Mouse (Mus musculus) thymus, adult 18-20 months (tissue): ENCODE measurements around the gene Ubap2l.

ENCODE experiments used
- DNase-seq, 2 experiments: peaks; one replicate each; pipeline ENCODE4 v3.0.0; 2022; ENCODE audit warnings: mixed read lengths in 2 of 2

The Ubap2l gene

DNA sequence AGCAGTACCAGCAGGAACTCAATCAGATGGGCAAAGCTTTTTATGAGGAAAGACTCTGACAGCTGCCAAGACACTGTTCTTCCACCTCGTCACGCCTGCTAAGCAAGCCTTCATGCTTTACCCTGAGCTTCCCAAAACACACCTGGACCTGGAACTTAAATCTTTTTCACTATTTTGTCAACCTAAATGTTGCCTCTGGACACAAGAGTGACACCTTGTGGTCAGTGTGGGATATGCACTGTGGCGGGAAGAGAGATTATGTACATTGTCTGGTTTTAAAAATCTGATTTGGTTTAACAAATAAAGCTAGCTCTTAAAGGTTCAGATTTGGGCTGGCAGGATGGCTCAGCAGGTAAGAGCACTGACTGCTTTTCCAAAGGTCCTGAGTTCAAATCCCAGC lies 13.1 kb upstream of the Ubap2l start:
- DNase-seq: no peak

DNA sequence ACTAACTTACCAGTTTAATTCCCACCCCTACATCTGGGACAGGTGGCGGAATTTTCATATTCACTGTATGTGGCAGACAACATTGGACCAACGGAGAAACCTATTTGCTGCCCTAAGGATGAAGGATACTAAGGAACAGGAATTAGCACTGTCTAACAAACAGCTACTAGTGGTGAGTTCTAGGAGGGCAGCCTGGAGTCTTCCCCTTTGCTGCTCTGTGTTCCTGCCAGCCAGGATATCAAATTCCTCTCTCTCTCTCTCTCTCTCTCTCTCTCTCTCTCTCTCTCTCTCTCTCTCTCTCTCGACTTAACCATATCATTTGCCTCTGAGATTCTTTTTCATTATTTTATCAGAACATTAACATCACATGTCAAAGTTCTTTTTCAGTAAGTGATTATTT lies 12.0 kb upstream of the Ubap2l start:
- no peak for DNase-seq

DNA sequence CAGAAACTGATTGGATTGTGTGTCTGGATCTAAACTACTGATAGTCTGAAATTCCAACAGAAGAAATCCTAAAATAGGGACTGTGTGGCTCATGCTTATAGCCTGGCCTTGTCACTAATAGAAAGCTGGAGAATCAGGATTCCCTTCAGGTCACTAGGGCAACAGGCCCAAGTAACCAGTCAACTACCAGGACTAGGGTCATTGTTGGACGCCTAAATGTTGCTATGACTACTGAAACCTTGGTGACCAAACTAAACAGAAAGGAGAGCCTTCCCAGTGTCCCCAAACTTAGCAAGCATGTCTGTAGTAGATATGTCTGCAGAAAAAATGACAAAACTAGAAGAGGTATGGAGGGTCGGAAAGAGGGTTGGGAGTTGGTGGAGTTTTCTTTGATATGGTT lies 10.1 kb upstream of the Ubap2l start:
- DNase-seq: no peak

DNA sequence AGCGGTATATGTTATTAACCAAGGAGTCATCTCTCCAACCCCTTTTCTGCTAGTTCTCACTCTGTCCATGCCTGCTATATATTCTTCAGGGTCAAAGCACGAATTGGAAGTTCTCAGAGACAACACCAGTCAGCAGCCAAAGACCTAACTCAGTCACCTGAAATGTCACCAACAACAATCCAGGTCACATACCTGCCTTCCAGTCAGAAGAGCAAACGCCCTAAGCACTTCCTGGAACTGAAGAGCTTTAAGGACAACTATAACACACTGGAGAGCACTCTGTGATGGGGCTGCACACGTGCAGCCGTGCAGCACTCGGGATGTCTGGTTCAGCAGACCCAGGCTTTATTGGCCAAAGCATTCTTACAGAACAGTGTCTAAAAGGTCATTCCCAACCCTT lies 9.1 kb upstream of the Ubap2l start:
- no peak for DNase-seq

DNA sequence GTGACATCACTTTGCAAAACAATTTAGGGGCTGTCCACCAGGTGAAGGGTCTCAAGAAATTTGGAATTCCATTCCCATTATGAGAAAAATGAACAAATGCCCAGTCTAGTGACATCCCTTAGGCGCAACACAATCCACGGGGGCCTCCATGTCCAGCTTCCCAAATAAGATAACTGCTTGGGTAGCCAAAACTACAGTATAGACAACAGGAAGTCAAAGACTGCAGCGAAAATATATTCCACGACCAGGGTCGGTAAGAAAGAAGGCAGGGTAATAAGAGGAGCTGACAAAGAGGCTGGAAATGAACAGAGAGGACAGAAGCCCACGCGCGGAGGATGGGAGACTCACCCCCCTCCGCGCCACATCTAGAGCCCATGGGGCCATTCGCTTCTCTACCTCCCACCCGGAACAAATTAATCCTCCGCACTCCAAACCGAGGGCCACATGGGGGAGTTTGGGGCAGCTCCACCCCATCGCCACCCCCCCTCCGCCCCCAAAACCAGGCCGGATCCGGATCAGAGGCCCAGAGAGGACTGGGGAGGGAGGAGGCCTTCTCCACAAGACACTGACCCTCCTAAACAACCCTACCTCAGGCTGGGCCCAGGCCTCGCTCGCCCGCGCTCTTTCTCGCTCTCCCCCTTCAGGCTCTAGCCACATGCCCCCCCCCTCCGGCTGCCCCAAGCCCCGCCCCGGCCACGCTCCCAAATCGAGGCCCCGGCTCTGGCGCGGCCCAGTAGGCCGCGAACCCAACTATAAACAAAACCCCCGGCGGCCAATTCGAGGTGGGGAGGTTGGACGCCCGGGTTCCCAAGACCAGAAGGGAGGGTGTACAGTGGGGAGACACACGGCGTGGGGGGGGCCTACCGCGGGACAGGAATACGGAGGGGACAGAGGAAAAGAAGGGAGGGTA lies 732 bp downstream of the Ubap2l start, which contains the start of gene 4933434E20Rik:
TSS of gene 4933434E20Rik (plus strand) at position 196 of the 910 bp plus-strand sequence.
- DNase-seq: no peak

DNA sequence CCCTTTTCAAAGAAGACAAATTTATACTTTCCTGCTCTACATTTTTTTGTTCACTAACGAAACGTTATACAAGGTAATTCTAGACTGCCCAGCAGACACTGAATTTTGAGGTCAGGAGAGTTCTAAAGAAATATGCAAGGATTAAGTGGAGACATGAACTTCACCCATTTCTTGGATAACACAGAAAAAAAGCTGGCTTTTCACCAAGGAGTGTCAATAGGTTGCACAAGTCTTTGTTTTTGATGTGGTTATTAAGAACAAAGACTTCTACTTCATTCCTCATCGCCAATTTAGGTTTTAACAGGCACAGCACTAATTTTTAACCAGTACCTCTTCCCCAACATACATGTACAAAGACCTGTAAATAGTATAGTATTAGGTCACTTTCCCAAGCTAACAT lies 2.7 kb downstream of the Ubap2l start:
- DNase-seq: no peak

DNA sequence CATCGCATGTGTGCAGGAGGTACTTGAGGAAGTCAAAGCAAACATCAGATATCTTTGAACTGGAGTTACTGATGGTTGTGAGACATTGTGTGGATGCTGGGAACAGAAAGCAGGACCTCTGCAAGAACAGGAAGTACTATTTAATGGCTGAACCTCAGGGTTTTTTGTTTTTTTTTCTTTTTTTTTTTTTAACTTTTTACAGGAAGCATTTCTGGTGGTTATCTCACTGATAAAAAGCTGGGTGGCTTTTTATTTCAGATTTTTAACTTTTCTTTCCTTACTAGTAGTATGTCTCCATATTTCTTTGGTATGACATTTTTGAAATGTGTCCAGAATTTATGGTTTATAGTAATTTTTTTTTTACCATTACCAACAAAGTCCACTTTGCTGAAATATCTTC lies 16.2 kb downstream of the Ubap2l start:
- DNase-seq: no peak

DNA sequence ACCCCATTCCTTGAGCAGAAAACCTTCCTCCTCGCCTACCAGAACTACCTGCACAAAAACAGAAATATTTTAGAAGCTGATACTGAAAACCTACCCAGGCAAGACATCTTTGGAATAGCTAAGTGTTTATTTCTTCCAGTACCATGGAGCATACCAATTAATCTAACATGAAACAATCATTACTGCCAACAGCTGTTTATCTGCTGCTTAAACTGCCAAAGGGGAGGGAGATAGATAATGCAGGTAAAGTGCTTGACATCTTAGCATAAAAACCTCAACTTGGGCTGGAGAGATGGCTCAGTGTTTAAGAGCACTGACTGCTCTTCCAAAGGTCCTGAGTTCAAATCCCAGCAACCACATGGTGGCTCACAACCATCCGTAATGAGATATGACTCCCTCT lies 17.8 kb downstream of the Ubap2l start:
- DNase-seq: no peak

DNA sequence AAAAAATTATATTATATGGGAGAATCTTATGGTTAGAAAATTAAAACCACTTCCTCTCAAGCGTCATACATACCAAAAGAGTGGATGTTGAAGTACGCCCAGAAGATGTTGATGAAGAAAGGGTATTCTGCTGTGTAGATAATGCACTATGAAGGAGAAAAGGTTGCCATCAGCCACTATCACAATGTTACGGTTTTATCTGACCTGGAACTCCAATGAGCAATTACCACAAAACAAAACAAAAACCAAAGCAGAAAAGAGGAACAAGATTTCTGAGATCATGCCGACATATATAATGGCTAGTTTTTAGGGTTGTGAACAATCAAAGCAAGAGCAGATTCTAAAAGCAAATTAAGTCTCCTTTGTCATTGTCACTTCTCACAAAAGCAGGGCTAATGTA lies 35.8 kb downstream of the Ubap2l start:
- DNase-seq: no peak

DNA sequence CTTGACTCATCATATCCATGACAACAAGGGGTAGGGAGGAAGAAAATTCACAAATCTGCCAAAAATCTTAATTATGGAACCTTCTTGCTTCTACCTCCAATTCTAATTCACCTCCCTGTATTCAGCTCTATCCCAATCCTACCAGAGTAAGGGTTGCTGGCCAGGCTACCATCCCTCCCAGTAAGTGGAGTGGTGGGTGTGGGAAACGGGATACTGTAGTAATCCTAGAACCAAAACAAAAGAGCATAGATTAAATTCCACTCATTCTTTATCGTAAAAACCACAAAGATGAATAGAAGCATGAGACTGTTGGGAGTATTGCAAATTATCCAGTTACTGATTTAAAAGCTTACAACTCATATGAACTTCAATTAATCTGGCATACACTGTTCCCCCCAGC lies 42.1 kb downstream of the Ubap2l start:
- DNase-seq: no peak

DNA sequence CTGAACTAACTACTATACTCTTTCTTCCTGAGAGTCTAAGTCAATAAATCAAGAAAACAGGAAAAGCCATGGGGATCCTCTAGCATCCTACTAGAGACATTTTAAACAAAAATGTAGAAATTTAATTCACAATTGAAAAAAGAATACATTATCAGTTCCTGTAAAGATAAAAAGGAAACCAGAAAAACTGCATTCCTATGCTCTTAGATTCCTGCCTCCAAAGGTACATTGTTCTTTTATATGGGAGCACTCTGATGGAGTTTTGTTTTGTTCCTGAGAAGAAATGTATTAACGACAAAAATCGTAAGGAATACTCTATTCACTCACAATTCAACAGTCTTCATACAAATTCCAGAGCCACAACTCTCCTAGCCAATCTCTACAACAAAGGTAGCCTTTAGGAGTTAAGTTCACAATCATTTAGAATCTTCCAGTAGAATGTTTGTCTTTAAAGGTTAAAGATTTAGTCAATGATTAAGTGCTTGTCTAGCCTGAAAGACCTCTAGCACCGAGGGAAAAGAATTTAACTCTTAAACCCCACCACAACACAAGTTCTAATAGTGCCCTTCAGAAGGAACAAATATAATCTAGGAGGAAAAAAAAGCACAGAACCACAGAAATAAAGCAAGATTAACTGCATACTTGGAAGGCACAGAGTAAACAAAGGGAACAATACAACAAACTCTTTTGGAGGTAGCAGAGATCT lies 48.2 kb downstream of the Ubap2l start:
- DNase-seq: no peak

DNA sequence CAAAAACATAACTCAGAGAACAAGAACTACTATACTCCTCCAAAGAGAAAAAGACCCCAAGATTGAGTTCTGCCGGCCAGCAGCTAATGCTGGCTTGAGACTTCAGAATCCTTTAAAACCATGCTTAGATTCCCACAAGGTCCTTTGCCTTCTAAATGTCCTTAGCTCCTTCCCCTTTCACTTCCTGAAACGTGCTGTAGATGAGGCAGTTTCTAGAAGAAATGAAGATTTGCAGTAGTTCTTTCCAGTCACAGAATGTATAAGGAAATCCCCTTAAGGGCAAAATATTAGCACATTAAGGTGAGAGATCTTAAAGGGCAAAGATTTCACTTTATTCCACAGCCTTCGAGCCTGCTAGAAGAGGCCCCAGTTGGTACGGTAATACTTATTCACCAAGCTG lies 52.6 kb downstream of the Ubap2l start:
- no peak for DNase-seq

DNA sequence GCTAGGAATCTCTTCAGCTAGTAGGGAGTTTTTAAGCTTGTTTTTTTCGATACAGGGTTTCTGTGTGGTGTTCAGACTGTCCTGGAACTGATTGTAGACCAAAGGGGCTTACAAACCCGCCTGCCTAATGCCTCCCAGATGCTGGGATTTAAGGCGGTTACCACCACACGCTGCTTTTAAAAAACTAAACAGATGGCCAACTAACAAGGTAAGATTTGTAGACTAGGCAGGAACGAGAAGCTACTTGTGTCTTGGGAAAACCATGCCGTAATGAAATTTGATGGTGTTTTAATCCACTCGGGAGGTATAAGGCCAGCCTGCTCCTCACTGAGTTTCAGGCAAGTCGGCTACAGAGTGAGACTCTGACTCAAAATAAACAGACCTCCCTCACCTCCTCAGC lies 53.3 kb downstream of the Ubap2l start:
- no peak for DNase-seq

DNA sequence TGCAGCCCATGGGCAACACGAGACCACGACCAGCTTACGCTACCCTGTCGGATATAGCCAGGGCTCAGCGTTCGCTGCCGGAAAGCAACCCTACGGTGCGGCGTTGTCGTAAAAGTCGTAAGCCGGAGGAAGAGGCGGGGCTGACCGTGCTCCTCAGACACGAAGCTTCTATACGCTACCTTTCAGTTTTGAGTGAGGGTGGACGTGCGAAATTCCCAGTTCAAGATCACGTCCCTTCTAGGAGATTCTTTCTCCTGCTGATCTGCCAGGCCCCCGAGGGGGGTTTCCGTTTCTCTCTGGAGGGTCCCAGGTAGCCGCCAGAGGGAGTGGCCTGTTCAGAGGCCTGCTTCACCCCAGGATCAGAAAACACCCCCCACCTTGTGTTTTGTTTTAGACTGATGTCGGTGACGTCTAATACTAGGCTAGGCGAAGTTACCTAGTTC lies 53.8 kb downstream of the Ubap2l start, which contains the start of gene Hax1:
TSS of gene Hax1 (minus strand) at position 169 of the 443 bp plus-strand sequence.
- DNase-seq: peak; percentile 80 to 88

DNA sequence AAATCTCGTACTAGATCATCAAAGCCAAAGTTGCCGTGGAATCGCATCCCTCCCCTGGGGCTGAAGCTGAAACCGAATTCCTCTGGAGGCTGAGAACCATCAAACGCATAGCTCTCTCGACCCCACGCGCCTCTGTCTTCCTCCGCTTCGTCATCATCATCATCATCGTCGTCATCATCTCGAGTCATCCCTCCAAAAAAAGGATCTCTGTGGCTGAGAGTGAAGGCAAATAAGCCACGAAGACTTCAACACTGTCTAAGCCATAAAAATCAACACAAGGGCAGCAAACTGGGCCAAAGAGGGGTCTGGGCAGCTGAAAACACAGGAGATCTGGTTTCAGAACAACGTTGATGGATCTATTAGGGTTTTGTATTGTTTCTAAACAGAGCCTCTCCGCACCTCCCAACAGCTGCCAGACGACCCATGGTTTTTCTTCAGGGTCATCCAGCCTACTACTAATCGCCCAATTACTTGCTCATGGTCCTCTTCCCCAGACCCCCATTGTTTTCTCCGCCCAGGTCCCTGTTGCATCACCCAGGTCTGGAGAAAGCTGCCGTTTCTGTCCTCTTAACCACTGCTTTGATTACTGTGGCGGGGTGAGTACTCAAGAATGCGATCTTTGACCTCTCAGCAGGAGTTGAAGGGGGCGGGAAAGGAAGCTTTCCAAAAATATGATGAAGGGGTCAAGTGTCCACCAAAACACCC lies 54.5 kb downstream of the Ubap2l start:
- no peak for DNase-seq

DNA sequence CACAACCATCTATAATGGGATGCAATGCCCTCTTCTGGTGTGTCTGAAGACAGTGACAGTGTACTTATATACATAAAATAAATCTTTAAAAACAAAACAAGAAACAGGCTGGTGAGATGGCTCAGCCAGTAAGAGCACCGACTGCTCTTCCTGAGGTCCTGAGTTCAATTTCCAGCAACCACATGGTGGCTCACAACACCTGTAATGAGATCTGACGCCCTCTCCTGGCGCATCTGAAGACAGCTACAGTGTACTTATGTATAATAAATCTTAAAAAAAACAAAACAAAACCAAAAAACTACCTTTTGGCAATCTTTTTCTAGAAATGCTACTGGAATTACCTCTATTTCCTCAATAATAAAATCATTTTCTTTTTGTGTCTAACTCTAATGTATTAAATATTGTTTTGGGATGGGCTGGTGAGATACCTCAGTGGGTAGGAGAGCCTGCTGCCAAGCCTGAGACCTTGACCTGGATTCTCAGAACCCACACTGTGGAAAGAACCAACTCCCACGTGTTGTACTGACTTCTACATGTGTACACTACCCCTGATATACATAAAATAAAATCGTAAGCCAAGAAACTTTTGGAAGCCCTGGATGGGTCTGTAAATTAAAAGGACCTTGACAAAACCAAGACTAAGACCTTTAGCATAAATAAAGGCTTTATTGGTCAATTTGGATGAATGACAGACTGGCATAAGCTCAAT lies 57.5 kb downstream of the Ubap2l start:
- DNase-seq: no peak

DNA sequence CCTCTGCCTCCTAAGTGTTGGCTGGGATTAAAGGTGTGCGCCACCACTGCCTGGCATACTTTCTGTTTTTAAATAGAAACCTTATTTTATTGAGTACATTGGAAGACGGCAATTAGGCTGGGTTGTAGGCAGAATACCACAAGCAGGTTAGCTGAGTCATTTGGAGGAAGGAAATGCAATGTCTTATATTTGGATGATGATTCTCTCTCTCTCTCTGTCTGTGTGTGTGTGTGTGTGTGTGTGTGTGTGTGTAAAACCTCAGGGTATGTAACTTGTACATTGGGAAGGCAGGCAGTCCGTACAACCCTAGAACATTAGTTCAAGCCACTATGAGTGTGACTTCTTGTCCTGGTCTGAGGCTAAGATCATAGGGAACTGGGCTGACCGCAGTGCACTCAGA lies 64.6 kb downstream of the Ubap2l start:
- DNase-seq: no peak

DNA sequence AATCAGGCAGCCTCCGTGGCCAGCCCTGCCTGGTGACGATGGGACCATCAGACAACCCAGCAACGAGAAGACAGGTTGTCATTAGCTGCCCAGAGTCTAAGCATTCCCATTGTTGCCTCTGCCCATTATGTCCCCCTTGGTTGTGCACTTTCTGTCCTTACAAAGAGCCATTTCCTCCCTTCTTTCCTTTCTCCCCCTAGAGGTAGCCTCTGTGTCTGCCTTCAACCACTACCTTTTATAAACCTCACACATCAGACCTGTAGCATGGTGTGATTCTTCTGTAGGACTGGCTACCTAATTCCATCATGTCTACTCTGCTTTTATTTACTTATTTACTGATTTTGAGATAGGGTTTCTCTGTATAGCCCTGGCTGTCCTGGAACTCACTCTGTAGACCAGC lies 65.2 kb downstream of the Ubap2l start:
- DNase-seq: no peak

DNA sequence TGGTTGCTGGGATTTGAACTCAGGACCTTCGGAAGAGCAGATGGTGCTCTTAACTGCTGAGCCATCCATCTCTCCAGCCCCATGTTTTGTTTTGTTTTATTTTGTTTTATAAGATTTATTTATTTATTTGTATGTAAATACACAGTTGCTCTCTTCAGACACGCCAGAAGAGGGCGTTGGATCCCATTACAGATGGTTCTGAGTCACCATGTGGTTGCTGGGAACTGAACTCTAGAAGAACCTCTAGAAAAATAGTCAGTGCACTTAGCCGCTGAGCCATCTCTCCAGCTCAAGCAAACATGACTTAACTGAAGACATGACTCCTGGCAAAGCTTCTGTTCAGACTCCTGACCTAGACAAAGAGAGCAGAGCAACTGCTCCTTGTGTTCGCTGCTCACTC lies 70.0 kb downstream of the Ubap2l start:
- no peak for DNase-seq

DNA sequence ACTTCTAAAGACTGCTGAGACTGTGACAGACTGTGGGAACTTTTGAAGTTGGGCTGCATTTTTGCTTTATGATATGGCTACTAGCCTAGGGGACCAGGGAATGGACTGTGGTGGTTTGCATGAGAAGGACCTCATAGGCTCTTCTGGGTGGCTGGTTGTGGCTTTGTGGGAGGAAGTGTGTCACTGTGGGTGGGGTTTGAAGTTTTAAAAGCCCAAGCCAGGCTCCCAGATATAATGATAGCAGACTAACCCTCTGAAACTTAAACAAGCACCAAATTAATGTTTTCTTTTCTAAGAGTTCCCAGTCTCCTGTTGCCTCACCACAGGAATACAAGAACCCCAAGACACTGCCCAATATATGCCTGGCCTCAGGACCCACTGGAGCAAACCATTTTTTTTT lies 75.6 kb downstream of the Ubap2l start:
- DNase-seq: no peak

DNA sequence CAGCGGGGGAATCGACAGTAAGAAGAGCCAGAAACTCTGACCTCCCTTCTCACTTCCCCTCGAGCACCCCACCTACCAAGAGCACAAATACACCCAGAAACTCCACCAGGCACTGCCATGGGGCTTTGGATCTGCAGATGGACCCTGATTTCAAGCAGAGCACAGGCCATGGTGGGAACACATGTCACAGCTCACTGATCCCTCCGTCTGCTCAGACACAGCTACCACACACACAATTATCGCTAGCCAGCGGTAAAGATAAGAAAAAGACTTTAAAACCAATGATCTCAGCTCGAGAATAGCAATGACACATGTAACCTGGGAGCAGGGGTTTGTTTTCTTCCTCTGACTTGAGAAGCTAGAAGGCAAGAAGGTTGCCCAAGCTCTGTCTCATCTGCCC lies 83.9 kb downstream of the Ubap2l start:
- DNase-seq: no peak

DNA sequence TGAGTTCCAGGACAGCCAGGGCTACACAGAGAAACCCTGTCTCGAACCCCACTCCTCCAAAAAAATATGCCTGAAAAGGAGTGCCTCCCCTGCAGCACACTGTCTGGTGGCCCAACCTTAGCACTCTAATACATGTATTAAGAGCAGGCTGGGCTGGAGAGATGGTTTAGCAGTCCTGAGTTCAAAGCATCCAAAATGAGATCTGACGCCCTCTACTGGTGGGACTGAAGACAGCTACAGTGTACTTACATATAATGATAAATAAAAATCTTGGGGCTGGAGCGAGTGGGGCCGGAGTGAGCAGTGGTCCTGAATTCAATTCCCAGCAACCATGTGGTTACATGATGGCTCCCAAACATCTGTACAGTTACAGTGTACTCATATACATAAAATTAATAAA lies 85.5 kb downstream of the Ubap2l start:
- no peak for DNase-seq

DNA sequence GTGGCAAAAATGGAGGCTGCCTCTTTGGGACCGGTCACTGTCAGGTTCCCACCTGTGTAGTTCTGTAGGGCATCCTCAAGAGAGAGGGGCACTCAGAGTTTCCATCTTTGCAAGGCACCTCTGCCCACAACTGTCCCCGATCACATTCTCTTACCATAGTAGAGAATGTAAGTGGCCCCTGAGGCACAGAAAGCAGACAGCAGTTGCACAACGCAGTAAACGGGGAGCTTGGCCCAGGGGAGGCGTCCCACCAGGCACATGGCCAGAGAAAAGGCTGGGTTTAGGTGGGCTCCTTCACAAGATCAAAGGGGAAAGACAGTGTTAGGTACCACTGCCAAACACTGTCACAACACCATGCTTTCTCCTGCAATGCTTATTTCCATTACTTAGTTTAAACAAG lies 86.5 kb downstream of the Ubap2l start:
- DNase-seq: no peak
